Mouse (Mus musculus) kidney, adult 2 months (tissue): ENCODE results near the gene P2ry2. TPM values are rescaled to one million over a fixed set of nuclear protein-coding genes. Genes with fewer than 3 reads are reported as not detected.
A peak's percentile ranks its signal among the peaks of the same experiment; 100 is the strongest.

ENCODE experiments used
- DNase-seq: peaks from one replicate; pipeline ENCODE4 v3.0.0; 2021
- H3K27ac ChIP-seq: fragments of 200-500 bp; 2 replicates; pipeline ENCODE4 v1.5.1; 2012; ENCODE audit warnings: low read depth, low read length, control low read depth, inconsistent platforms; ENCODE audit not compliant: insufficient read depth
- H3K27me3 ChIP-seq: fragments of 200-500 bp; replicated peaks from 2 replicates; pipeline ENCODE4 v1.6.1; 2012; ENCODE audit warnings: mild to moderate bottlenecking, moderate library complexity, low read length, inconsistent platforms; ENCODE audit not compliant: control insufficient read depth, insufficient read depth
- H3K36me3 ChIP-seq: fragments of 200-500 bp; 2 replicates; pipeline ENCODE4 v1.6.1; 2012; ENCODE audit warnings: mild to moderate bottlenecking, moderate library complexity, low read length, inconsistent platforms; ENCODE audit not compliant: control insufficient read depth, insufficient read depth
- H3K4me1 ChIP-seq: fragments of 200-500 bp; 2 replicates; pipeline ENCODE4 v1.6.1; 2011; ENCODE audit warnings: low read length; ENCODE audit not compliant: control insufficient read depth, insufficient read depth
- H3K4me3 ChIP-seq: fragments of 200-500 bp; 2 replicates; pipeline ENCODE4 v1.5.1; 2011; ENCODE audit warnings: mild to moderate bottlenecking, low read depth, low read length, control low read depth; ENCODE audit not compliant: insufficient read depth
- CTCF ChIP-seq: fragments of 200-500 bp; conservative IDR thresholded peaks from 2 replicates; pipeline ENCODE4 v1.5.1; 2011; ENCODE audit warnings: low read depth, mild to moderate bottlenecking, control low read depth, low read length, moderate library complexity, mixed read lengths; ENCODE audit not compliant: insufficient read depth, insufficient read length
- POLR2A ChIP-seq: fragments of 200-500 bp; IDR thresholded peaks from one replicate; pipeline ENCODE4 v1.6.1; 2011; ENCODE audit warnings: low read depth, low read length, control low read depth
- WGBS: fragments of 180-500 bp; shearing (Covaris S2); methylation state at CpG from one replicate; pipeline ENCODE4 v1.1.7; 2018; 5-methylcytosine and 5-hydroxymethylcytosine counted together
- polyA plus RNA-seq: library from polyadenylated mRNA; depleted of rRNA; stranded (reverse); fragments of >200 nt; gene quantifications from 2 replicates; pipeline ENCODE4 v1.2.3, GENCODE M21; 2012

P2ry2 gene
- polyA plus RNA-seq, 1 experiment, result 15.0 TPM

DNA sequence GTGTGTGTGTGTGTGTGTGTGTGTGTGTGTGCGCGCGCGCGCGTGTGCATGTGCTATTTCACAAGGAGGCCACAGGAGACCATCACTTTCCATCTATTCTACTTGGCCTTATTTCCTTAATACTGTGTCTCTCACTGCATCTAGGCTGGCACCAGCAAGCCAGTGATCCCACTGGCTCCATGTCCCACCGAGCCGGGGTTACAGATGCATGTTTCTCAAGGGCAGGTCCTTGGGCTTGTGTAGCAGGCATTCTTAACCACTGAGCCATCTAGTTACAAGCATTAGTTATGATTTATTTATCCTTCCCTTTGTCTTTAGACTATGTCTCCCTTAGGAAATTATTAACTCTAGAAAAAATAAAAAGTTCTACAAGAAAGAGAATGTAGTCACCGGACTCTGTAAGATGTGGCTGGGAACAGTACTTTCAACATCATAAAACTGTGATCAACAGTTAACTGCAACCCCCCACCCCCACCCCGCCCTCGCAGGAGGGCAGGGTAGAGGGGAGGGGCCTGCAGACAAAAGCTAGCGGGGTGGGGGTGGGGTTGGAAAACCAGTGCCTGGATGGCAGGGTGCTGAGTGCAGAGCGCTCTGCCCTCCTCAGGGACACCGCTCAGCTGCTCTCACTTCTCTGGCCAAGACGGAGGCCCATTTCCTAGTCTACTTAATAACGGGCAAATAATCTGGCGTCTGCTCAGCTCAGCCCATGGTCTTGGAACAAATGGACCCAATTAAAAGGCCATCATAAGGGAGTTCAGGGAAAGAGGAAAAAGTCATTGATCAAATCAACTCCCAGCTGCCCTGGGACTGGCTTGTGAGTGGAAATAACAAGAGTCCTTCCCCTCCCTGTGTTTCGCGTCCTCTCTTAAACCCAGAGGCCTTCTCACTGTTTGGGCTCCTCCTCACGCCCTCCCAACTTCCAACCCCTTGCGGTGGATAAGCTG is 27.9 kb downstream of the P2ry2 start:
- H3K27me3 ChIP-seq, result no peaks in the 10 kb centered on the region

DNA sequence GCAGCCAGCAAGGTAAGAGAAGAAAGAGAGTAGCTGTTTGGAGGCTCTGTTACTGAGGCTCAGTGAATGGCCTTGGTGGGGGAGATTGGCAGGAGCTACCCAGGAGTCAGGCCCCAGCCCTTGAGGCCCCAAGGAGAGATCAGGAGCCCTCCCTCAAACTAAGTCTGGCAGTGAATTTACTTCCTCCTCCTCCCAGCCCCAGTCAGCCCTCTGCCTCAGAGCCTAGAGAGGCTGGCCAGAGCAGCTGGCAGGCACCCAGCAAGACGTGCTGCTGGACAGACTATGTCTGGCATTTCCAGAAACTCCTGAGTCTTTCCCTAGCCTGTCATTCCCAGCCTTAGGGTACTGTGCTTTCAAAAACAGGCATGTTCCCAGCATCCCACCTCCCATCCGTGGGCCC is 33.5 kb downstream of the P2ry2 start:
- TF ChIP-seq CTCF (no peak), POLR2A (no peak)
- Histone ChIP-seq H3K36me3 (no peaks in the 10 kb centered on the region), H3K27me3 (no peaks in the 10 kb centered on the region), H3K4me3 (no peak overlapping the region), H3K4me1 (peaks cover 3% of the 10 kb centered on the region), H3K27ac (no peak overlapping the region)
- WGBS, result 28% methylated on average over 2 of the region's 2 CpGs
- DNase-seq, result peak; percentile 70

More for the DNA sequence above, 27.9 kb downstream of the P2ry2 start:
- 41% methylated on average over 21 of the region's 21 CpGs for WGBS
- peaks cover 13% of the 10 kb centered on the region for H3K4me1 ChIP-seq
- TF ChIP-seq CTCF (no peak), POLR2A (no peak)
- DNase-seq, result peak; percentile 60
- no peaks in the 10 kb centered on the region for H3K36me3 ChIP-seq
- peak overlapping the region; percentile 49; the same call in 1 of the 2 replicates for H3K27ac ChIP-seq
- H3K4me3 ChIP-seq, result no peak overlapping the region

DNA sequence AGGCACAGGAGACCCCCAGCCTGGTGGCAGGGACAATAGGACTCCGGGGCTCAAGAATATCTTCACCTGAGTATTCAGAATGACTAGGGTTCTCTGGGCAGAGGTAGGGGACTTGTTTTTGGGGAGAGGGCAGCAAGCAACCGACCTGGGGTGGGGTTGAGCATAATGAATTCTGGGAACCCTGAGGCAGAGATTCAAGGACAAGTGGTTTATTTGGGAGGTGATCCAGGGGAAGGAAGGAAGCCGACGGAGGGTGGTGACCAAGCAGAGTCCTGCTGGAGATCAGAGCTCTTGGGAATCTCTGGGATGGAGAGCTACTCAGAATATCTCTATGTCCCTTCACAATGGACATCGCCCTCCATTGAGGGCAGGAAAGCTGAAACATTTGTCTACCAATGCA is 34.5 kb downstream of the P2ry2 start:
- TF ChIP-seq CTCF (no peak), POLR2A (no peak)
- DNase-seq, result no peak
- Histone ChIP-seq H3K4me3 (no peak overlapping the region), H3K4me1 (peaks cover 3% of the 10 kb centered on the region; the same call in 1 of the 2 replicates), H3K36me3 (no peaks in the 10 kb centered on the region), H3K27ac (no peak overlapping the region), H3K27me3 (no peaks in the 10 kb centered on the region)
- 77% methylated on average over 5 of the region's 5 CpGs for WGBS

DNA sequence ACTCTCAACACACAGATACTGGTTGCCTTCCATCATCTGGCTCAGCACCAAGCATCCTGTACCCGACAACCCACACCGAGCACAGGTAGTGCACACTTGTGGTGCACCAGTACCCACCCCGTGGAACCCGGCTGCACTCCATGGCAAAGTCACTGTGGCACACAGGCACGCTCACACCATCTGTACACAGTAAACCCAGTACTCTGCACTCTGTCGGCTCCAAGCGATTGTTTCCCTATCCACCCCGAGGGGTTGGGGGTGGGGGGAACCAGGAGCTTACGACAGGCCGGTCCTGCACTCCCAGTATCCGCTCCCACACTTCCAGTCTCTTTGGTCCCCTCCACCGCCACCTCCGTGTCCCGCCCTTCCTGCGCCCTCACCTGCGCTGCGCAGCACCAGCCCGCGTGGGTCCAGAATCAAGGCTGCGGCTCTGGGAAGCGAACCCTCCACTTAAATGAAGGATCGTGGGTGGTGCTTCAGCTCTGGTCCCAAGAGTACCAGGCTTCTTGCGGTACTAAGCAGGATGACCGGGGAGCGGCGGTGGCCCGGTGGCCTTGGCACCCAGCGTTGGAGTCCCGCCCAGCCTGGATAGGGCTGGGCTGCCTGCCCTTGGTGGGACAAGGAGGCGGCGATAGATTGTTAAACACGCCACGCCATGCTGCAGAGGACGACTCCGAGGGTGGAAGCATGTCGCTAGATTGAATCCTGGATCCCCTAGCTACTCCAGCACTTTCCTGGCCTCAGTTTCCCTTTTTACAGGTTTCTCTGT is 38.3 kb downstream of the P2ry2 start, which contains the start of gene P2ry6:
TSS of gene P2ry6 (minus strand) at position 515 of the 769 bp plus-strand sequence.
- no peak within 1 kb of the TSS for H3K4me3 ChIP-seq
- DNase-seq, result no peak
- no peak within 1 kb of the TSS for H3K27ac ChIP-seq
- no peaks in the 10 kb centered on the region for H3K36me3 ChIP-seq
- no peaks in the 10 kb centered on the region; the same call in 1 of the 2 replicates for H3K27me3 ChIP-seq
- 10% methylated on average over 36 of the region's 36 CpGs for WGBS
- H3K4me1 ChIP-seq, result peaks cover 3% of the 10 kb centered on the region; the same call in 1 of the 2 replicates
- TF ChIP-seq POLR2A (no peak), CTCF (no peak)

DNA sequence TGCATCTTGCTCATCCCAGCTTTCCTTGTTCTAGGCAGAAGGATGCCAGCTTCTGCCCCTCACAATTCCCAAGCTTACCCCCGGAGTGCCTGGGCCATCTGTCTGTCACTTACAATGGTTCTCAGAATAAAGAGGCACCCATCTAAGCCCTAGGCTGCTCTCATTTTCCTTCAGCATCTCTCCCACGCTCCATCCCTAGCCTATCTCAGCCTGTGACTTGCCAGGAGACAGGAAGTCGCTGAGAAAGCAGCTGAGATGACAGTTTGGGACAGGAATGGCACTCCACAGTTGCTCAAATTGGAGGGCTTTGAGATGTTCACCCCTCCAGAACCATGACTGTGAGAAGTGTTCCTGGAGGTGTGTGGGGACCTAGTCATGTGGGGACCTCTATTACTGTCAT is 39.8 kb downstream of the P2ry2 start:
- no peaks in the 10 kb centered on the region; the same call in 1 of the 2 replicates for H3K27me3 ChIP-seq
- H3K27ac ChIP-seq, result no peak overlapping the region
- 71% methylated on average over 3 of the region's 3 CpGs for WGBS
- no peaks in the 10 kb centered on the region for H3K4me1 ChIP-seq
- no peak for TF ChIP-seq POLR2A
- TF ChIP-seq CTCF, result no peak
- no peak overlapping the region for H3K4me3 ChIP-seq
- H3K36me3 ChIP-seq, result no peaks in the 10 kb centered on the region
- no peak for DNase-seq

DNA sequence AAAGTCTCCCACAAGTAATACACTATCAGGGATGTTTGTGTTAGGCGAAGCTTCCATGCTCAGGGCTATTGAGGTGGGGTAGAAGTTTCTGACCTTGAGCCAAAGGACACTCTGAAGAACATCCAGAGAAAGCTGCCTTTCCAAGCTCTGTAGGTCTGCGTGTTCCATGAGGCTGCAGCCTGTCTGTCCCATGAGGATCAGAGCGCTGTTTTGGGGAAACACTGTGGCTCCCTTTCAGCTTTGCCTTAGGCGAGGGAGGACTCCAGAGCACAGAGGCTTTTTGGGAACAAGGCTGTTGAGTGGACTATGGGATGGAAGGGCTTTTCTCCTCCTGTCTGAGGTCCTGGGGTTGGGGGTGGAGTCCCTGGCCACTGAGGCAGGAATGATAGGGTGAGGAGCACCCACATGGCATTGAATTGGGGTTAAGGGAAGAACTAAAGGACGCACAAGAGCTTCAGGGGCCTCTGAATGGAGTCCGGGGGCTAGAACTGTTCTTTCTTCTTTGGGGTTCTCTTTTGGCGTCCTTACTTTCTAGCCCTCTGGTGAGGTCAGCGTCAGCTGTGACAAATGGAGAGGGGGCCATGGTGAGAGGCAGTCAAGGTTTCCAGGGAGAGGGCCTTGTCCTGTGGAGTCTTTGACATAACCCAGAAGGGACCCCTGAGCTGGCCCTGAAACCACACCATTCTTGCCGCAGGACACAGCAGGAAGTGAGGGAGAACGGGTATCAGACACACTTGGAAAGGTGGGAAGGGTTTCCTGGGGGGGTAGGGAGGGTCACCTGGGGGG is 43.6 kb downstream of the P2ry2 start:
- no peak for DNase-seq
- H3K27ac ChIP-seq, result no peak overlapping the region

More for the DNA sequence above, 43.6 kb downstream of the P2ry2 start:
- 90% methylated on average over 10 of the region's 10 CpGs for WGBS
- Histone ChIP-seq H3K27me3 (no peaks in the 10 kb centered on the region; the same call in 1 of the 2 replicates), H3K4me1 (no peaks in the 10 kb centered on the region), H3K4me3 (no peak overlapping the region), H3K36me3 (no peaks in the 10 kb centered on the region)
- TF ChIP-seq CTCF (no peak), POLR2A (no peak)
